Mouse (Mus musculus): Measurements from ENCODE around the gene Psmg4. TPM values are rescaled to one million over a fixed set of nuclear protein-coding genes. Genes with fewer than 3 reads are reported as not detected.

The Psmg4 gene
- total and polyA plus RNA-seq, 2 experiments = 44.0 to 60.9 TPM

DNA sequence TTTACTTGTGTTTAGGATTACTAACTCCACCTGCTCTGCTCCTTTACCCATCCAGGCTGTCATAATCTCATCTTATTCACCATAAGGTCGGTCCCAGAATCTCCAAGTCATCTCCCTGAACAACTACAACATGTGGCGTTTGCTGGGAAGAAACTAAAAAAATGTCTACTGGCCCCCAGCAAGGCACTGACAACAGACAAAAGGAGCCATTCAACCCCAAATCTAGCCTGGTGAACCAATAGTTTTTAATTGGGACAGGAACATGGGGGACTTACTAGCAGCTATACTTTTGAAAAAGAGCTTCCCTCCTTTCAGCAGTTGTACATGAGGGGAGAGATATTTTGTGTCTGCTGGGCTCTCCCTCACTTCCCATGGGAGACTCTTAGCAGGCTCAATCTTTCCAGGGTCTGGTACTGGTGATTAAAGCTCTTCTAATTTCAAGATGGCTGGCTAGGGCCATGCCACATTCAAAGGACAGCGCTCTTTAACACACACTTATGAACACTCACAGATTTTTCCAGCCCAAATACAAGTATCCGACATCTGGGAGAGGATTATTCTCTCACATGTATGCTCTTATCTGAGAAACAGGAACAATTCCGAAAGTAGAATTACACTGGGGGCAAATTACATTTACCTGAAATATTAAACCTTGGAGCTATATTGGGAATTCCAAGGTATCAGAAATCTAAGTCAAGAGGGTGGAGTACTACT lies 13.1 kb upstream of the Psmg4 start:
- 79% methylated on average over 5 of the region's 5 CpGs for WGBS
- no peaks in the 10 kb centered on the region for H3K79me2 ChIP-seq (ENCODE audit: control insufficient read depth, insufficient read depth, low read length)

DNA sequence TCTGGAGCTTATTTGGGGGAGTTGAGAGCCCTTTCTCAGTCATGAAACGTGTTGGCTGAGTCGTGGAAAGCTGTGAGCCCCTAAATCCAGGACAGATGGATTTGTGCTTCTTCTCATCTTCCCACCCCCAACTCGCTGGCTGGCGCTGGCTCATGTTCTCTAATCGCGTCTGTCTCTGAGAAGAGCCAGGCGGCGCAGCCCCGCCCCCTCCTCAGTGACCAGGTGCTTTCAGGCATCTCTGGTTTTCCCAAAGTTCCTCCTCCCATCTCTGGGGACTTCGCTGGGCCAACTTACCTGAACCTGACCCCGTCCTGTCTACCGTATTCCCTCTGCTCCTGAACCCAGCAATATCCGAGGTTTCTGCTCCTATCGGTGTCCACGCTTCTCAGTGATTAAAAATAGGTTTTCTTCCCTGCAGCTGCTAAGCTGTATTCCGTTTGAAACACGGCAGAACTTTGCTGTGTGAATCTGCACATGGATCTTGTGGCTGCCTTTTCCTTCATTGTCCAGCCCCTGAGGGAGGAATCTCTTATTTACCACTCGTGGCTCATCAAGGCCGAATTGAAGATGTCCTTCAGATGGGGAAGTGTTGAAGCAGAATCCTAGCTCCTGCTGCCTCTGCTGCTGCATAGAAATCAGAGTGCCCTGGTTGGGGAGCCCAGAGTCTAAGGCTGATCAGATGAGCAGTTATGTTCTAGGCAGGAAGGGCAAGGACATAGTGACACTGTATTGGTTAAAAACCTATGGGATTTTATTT lies 12.3 kb upstream of the Psmg4 start:
- Histone ChIP-seq H3K27ac (replicated peaks; ENCODE audit: insufficient read depth, low read depth, low read length) (no peak overlapping the region), H3K9ac (ENCODE audit: low read depth, low read length) (no peak overlapping the region), H3K27me3 (ENCODE audit: control insufficient read depth, insufficient read depth, low read length) (no peaks in the 10 kb centered on the region), H3K79me2 (ENCODE audit: control insufficient read depth, insufficient read depth, low read length) (no peaks in the 10 kb centered on the region), H3K4me3 (ENCODE audit: insufficient read depth, low read depth, low read length) (no peak overlapping the region), H3K36me3 (ENCODE audit: control insufficient read depth, insufficient read depth, low read length) (no peaks in the 10 kb centered on the region), H3K4me1 (ENCODE audit: control insufficient read depth, insufficient read depth, low read length) (no peaks in the 10 kb centered on the region; the same call in 1 of the 2 replicates)
- WGBS = 50% methylated on average over 19 of the region's 19 CpGs
- TF ChIP-seq CTCF (IDR thresholded peaks at IDR 0.05; ENCODE audit: low read depth, low read length) (no peak), POLR2A (IDR thresholded peaks at IDR 0.05; ENCODE audit: extremely low read depth, insufficient read depth, low read length) (no peak)
- DNase-seq (ENCODE audit: extremely low read depth, low read depth, low spot score) = no peak

More for the DNA sequence above, 13.1 kb upstream of the Psmg4 start:
- no peak overlapping the region for H3K27ac ChIP-seq (replicated peaks; ENCODE audit: insufficient read depth, low read depth, low read length)
- no peak for DNase-seq (ENCODE audit: extremely low read depth, low read depth, low spot score)
- no peaks in the 10 kb centered on the region; the same call in 1 of the 2 replicates for H3K4me1 ChIP-seq (ENCODE audit: control insufficient read depth, insufficient read depth, low read length)
- no peaks in the 10 kb centered on the region for H3K36me3 ChIP-seq (ENCODE audit: control insufficient read depth, insufficient read depth, low read length)
- TF ChIP-seq CTCF (IDR thresholded peaks at IDR 0.05; ENCODE audit: low read depth, low read length) (no peak), POLR2A (IDR thresholded peaks at IDR 0.05; ENCODE audit: extremely low read depth, insufficient read depth, low read length) (no peak)
- no peak overlapping the region for H3K4me3 ChIP-seq (ENCODE audit: insufficient read depth, low read depth, low read length)
- H3K27me3 ChIP-seq (ENCODE audit: control insufficient read depth, insufficient read depth, low read length) = no peaks in the 10 kb centered on the region
- H3K9ac ChIP-seq (ENCODE audit: low read depth, low read length) = no peak overlapping the region

GRCm38 (mm10) chr13:34151425-34151824 lies 11.3 kb upstream of the Psmg4 start:
- Histone ChIP-seq H3K27ac (replicated peaks; ENCODE audit: insufficient read depth, low read depth, low read length) (no peak overlapping the region), H3K79me2 (ENCODE audit: control insufficient read depth, insufficient read depth, low read length) (no peaks in the 10 kb centered on the region), H3K4me1 (ENCODE audit: control insufficient read depth, insufficient read depth, low read length) (no peaks in the 10 kb centered on the region; the same call in 1 of the 2 replicates), H3K27me3 (ENCODE audit: control insufficient read depth, insufficient read depth, low read length) (no peaks in the 10 kb centered on the region), H3K4me3 (ENCODE audit: insufficient read depth, low read depth, low read length) (no peak overlapping the region), H3K36me3 (ENCODE audit: control insufficient read depth, insufficient read depth, low read length) (no peaks in the 10 kb centered on the region), H3K9ac (ENCODE audit: low read depth, low read length) (no peak overlapping the region)
- TF ChIP-seq POLR2A (IDR thresholded peaks at IDR 0.05; ENCODE audit: extremely low read depth, insufficient read depth, low read length) (no peak), CTCF (IDR thresholded peaks at IDR 0.05; ENCODE audit: low read depth, low read length) (no peak)
- no peak for DNase-seq (ENCODE audit: extremely low read depth, low read depth, low spot score)
- WGBS = 88% methylated on average over 1 of the region's 1 CpGs

GRCm38 (mm10) chr13:34152695-34153094 lies 10.1 kb upstream of the Psmg4 start:
- no peak for TF ChIP-seq CTCF (IDR thresholded peaks at IDR 0.05; ENCODE audit: low read depth, low read length)
- TF ChIP-seq POLR2A (IDR thresholded peaks at IDR 0.05; ENCODE audit: extremely low read depth, insufficient read depth, low read length) = no peak
- no peaks in the 10 kb centered on the region for H3K27me3 ChIP-seq (ENCODE audit: control insufficient read depth, insufficient read depth, low read length)
- H3K36me3 ChIP-seq (ENCODE audit: control insufficient read depth, insufficient read depth, low read length) = no peaks in the 10 kb centered on the region
- no peak overlapping the region for H3K27ac ChIP-seq (replicated peaks; ENCODE audit: insufficient read depth, low read depth, low read length)
- no peak overlapping the region for H3K9ac ChIP-seq (ENCODE audit: low read depth, low read length)
- WGBS = 82% methylated on average over 7 of the region's 7 CpGs
- DNase-seq (ENCODE audit: extremely low read depth, low read depth, low spot score) = no peak
- H3K79me2 ChIP-seq (ENCODE audit: control insufficient read depth, insufficient read depth, low read length) = no peaks in the 10 kb centered on the region
- no peaks in the 10 kb centered on the region; the same call in 1 of the 2 replicates for H3K4me1 ChIP-seq (ENCODE audit: control insufficient read depth, insufficient read depth, low read length)
- no peak overlapping the region for H3K4me3 ChIP-seq (ENCODE audit: insufficient read depth, low read depth, low read length)

DNA sequence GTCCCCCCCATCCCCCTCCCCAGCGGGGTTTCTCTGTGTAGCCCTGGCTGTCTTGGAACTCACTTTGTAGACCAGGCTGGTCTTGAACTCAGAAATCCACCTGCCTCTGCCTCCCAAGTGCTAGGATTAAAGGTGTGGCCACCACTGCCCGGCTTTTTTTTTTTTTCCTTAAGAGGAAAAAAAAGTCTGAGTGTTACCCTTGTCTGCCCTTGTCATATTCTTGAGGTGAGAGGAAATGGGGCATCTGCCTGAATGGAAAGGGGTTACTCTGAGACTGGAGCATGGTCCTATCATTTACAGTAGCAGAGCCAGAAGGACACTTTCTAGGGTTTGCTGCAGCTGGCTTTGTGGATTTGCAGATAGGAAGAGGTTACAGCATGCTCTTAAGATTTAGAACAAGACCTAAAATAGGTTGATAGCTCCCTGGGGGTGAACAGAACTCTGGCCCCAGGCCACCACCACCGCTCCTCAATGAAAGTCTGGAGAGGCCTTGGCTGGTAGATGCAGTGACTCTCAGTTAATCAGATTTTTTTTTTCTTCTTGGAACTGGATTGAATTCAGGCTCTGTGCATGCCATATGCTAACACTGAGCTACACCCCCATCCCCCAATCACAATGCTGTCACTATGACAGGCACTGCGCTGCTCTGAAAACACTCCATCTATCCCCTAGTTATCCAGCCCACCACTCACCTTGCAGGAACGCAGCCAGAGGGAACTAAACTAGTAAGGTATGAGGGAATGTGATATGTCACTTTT lies 9.3 kb upstream of the Psmg4 start:
- Histone ChIP-seq H3K27ac (replicated peaks; ENCODE audit: insufficient read depth, low read depth, low read length) (no peak overlapping the region), H3K36me3 (ENCODE audit: control insufficient read depth, insufficient read depth, low read length) (no peaks in the 10 kb centered on the region), H3K4me3 (ENCODE audit: insufficient read depth, low read depth, low read length) (no peak overlapping the region), H3K4me1 (ENCODE audit: control insufficient read depth, insufficient read depth, low read length) (no peaks in the 10 kb centered on the region; the same call in 1 of the 2 replicates), H3K27me3 (ENCODE audit: control insufficient read depth, insufficient read depth, low read length) (no peaks in the 10 kb centered on the region), H3K79me2 (ENCODE audit: control insufficient read depth, insufficient read depth, low read length) (no peaks in the 10 kb centered on the region), H3K9ac (ENCODE audit: low read depth, low read length) (no peak overlapping the region)
- TF ChIP-seq POLR2A (IDR thresholded peaks at IDR 0.05; ENCODE audit: extremely low read depth, insufficient read depth, low read length) = no peak
- TF ChIP-seq CTCF (IDR thresholded peaks at IDR 0.05; ENCODE audit: low read depth, low read length) = no peak
- DNase-seq (ENCODE audit: extremely low read depth, low read depth, low spot score) = no peak
- WGBS = 90% methylated on average over 4 of the region's 5 CpGs
